Mouse (Mus musculus): Measurements from ENCODE around the gene BC025446.

DNA sequence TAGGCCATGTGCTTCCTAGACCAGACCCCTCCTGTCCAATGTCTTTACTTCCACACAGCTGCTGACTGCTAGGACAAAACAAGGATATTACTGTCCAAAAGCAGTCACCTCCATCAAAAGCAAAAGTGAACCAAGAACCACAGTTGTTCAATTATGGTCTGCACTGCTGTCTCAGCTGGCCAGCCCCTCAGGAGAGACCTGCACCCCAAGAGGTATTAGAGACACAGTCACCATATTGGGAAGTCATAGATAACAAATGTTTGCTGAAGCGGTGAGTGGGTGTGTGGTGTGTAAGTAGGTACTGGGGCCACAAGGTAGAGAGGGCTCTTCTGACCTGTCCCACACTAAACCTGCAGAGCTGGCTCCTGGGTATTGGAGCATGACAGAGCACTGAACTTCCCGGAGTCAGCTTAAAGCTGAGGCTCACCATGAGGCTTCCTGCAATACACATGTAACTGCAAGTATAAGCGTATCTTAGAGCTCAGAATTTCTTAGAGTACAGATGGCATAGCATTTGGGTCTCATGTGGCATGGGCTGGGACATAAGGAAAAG lies 21.6 kb downstream of the BC025446 start:
- TF ChIP-seq CTCF (IDR thresholded peaks at IDR 0.05; ENCODE audit: low read depth) (no peak), EP300 (optimal IDR thresholded peaks at IDR 0.05) (no peak)

Data from stomach, postnatal 0 days (tissue).